Mouse (Mus musculus): ENCODE measurements around the gene Inpp5f. TPM values are rescaled to one million over a fixed set of nuclear protein-coding genes. Genes with fewer than 3 reads are reported as not detected.

Gene Inpp5f
- polyA plus RNA-seq, 1 experiment from 2014 or later: 450 TPM

Other genes starting within 250 kb of the Inpp5f start
- gene Rgs10, start 192.6 kb upstream of the Inpp5f start, polyA plus RNA-seq (2015; fragmentation: Nextera tagmentation; extraction: Ambion mirVana): 43.0 and 50.4 TPM in 2 replicates
- 25.3 and 32.2 TPM in 2 replicates for gene Tial1, start 149.6 kb upstream of the Inpp5f start, polyA plus RNA-seq (2015; fragmentation: Nextera tagmentation; extraction: Ambion mirVana)
- 2.0 and 2.5 TPM in 2 replicates for gene Bag3, start 87.7 kb upstream of the Inpp5f start, polyA plus RNA-seq (2015; fragmentation: Nextera tagmentation; extraction: Ambion mirVana)
- 48.7 and 49.3 TPM in 2 replicates for gene Mcmbp, start 129.2 kb downstream of the Inpp5f start, polyA plus RNA-seq (2015; fragmentation: Nextera tagmentation; extraction: Ambion mirVana)
- gene Sec23ip, start 133.6 kb downstream of the Inpp5f start, polyA plus RNA-seq (2015; fragmentation: Nextera tagmentation; extraction: Ambion mirVana): 37.7 and 38.5 TPM in 2 replicates

Measured in midbrain, embryonic 15.5 days (tissue).